Mouse (Mus musculus): Measurements from ENCODE around the gene Rpl27a.

Rpl27a gene

DNA sequence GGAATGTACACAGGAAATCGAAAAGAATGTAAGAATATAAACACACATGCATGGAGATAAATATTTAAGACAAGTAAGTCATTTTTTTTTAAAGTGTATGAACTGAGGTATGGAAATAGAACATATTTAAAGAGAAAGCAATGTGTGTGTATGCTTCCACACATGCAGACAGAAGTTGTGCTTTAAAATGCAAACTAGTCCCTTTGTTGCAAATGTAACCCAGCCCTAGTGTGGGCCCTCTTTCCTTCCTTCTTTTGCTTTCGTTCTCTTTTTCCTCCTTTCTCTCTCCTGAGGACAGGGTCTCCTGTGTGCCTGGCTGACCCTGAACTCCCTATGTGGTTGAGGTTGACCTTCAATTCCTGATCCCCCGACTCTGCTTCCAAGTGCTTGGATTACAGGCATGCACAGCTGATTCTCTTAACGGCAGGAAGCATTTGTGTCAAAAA, 43.2 kb downstream of the Rpl27a start:
- Histone ChIP-seq H3K27me3 (ENCODE audit: insufficient read depth, low read length) (no peaks in the 10 kb centered on the region), H3K4me3 (replicated peaks; ENCODE audit: low read length) (no peak overlapping the region), H3K4me1 (replicated peaks; ENCODE audit: low read depth, low read length) (peaks cover 31% of the 10 kb centered on the region), H3K9me3 (ENCODE audit: low read length) (no peaks in the 10 kb centered on the region), H3K36me3 (ENCODE audit: insufficient read depth, low read length) (0 out of 2 replicates have a peak, but pooled peaks cover 4% of the 10 kb centered on the region)
- TF ChIP-seq NANOG (IDR thresholded peaks at IDR 0.05; ENCODE audit: borderline replicate concordance, low read length) (no peak), CTCF (conservative IDR thresholded peaks at IDR 0.05; ENCODE audit: low read length) (no peak)

DNA sequence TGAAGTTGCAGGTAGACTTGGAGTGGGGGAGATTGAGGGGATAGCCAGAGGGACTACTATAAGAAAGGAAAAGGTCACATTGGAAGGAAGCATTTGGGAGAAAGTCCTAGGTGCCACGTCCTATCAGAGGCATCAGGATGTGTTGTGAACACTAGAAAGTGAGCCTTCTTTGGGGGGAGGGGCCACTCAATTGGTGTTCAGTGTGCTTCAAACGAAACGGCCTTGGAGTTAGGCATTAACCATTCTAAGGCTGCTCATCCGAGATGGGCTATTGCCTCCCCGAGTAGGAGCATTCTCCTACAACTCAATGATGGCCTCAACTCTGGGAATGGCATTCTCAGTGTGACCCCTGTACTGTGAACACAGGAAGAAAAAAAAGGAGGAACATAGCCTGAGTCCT, 43.7 kb downstream of the Rpl27a start:
- Histone ChIP-seq H3K36me3 (ENCODE audit: insufficient read depth, low read length) (0 out of 2 replicates have a peak, but pooled peaks cover 4% of the 10 kb centered on the region), H3K4me1 (replicated peaks; ENCODE audit: low read depth, low read length) (peaks cover 36% of the 10 kb centered on the region), H3K4me3 (replicated peaks; ENCODE audit: low read length) (no peak overlapping the region), H3K27me3 (ENCODE audit: insufficient read depth, low read length) (no peaks in the 10 kb centered on the region), H3K9me3 (ENCODE audit: low read length) (no peaks in the 10 kb centered on the region)
- no peak for TF ChIP-seq POU5F1 (IDR thresholded peaks at IDR 0.05; ENCODE audit: borderline replicate concordance, low read length)
- TF ChIP-seq NANOG (IDR thresholded peaks at IDR 0.05; ENCODE audit: borderline replicate concordance, low read length), result no peak
- no peak for TF ChIP-seq CTCF (conservative IDR thresholded peaks at IDR 0.05; ENCODE audit: low read length)

DNA sequence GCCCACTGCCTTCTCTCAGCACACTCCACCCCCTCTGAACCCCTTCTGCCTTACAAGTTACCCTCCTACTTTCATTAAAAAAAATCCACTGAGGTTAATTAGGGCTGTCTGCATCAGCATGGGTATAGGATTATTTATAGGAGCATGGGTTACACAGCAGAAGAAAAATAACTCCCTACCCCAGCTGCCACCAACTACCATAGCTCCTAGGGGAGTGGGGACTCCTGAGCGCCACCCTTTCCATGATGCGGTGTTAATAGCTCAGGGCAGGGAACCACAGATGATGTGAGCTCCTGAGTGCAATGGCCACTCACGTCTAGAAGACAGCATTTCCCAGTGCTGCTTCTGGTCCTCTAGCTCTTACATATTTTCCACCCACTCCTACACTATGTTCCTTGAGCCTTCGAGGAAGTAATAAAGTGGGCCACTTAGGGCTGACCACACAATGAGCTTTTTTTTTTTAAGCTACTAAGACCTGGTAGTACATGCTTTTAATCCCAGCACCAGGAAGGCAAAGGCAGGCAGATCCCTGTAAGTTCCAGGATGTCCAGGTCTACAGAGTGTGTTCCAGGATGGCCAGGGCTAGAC, 44.9 kb downstream of the Rpl27a start:
- H3K27me3 ChIP-seq (ENCODE audit: insufficient read depth, low read length), result no peaks in the 10 kb centered on the region
- peaks cover 48% of the 10 kb centered on the region for H3K4me1 ChIP-seq (replicated peaks; ENCODE audit: low read depth, low read length)
- H3K9me3 ChIP-seq (ENCODE audit: low read length), result no peaks in the 10 kb centered on the region
- TF ChIP-seq NANOG (IDR thresholded peaks at IDR 0.05; ENCODE audit: borderline replicate concordance, low read length) (no peak), CTCF (conservative IDR thresholded peaks at IDR 0.05; ENCODE audit: low read length) (no peak), POU5F1 (IDR thresholded peaks at IDR 0.05; ENCODE audit: borderline replicate concordance, low read length) (no peak)
- H3K36me3 ChIP-seq (ENCODE audit: insufficient read depth, low read length), result 0 out of 2 replicates have a peak, but pooled peaks cover 4% of the 10 kb centered on the region
- no peak overlapping the region for H3K4me3 ChIP-seq (replicated peaks; ENCODE audit: low read length)

DNA sequence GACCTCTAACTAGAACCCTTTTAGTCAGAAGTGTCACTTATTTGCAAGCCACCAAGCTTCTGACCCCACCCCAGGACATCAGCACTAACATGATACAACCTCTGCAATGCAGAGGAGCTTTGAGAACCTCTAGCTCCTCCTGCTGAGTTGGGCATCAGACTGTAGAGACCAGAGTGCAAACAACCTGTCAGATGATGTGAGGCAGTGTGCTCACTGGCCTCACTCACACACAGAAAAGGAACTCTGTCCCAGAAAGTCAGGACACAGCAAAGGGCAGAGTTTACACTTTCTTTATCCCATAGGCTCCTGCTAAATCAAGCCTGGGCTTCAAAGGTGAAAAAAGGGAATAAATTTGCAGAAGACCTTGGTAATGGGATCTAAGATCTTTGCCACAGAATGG, 47.4 kb downstream of the Rpl27a start:
- Histone ChIP-seq H3K27me3 (ENCODE audit: insufficient read depth, low read length) (no peaks in the 10 kb centered on the region), H3K4me1 (replicated peaks; ENCODE audit: low read depth, low read length) (peaks cover 59% of the 10 kb centered on the region), H3K4me3 (replicated peaks; ENCODE audit: low read length) (no peak overlapping the region), H3K9me3 (ENCODE audit: low read length) (no peaks in the 10 kb centered on the region), H3K36me3 (ENCODE audit: insufficient read depth, low read length) (0 out of 2 replicates have a peak, but pooled peaks cover 4% of the 10 kb centered on the region)
- no peak for TF ChIP-seq NANOG (IDR thresholded peaks at IDR 0.05; ENCODE audit: borderline replicate concordance, low read length)
- TF ChIP-seq POU5F1 (IDR thresholded peaks at IDR 0.05; ENCODE audit: borderline replicate concordance, low read length), result no peak

DNA sequence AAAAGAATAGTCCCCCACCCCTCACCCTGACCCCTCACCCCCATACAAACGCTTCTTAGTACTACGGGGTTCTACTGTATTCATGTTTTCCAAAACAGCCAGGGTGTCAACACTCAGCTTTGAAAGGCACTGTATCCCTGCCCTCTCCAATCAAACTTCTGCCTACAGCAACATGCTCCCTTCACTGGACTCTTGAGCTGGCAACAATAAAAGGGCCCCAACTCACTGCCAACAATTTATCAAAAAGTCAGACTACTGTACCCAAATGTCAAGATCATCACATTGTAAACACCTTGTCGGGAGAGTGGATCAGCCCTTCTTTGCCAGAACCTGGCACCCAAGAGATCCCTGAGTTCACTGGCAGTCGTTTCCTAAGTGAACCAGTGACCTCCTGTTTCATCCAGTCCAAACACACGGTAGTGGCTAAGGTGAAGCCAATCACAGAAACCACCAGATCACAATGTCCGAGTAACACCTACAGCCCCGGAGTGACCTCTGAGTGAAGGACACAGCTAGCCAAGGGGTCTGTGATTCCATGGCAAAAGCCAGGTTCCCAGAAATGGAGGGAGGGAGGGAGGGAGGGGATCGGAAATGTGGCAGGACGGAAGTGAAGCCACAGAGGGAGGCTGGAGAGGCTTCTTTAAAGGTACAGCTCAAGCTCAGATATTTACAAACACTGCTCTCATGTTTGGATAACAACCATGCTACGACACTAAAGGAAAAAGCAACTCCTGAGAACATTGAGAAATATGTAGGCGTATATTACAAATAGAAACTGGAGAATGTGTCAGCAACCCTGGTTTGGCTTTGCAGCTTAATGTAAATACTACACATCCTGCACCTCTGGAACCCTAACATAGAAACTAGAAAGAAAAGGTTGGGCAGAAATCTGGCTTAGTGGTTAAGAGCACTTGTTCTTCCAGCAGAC, 48.2 kb downstream of the Rpl27a start:
- Histone ChIP-seq H3K9me3 (ENCODE audit: low read length) (no peaks in the 10 kb centered on the region), H3K4me1 (replicated peaks; ENCODE audit: low read depth, low read length) (peaks cover 55% of the 10 kb centered on the region), H3K4me3 (replicated peaks; ENCODE audit: low read length) (no peak overlapping the region), H3K27me3 (ENCODE audit: insufficient read depth, low read length) (no peaks in the 10 kb centered on the region), H3K36me3 (ENCODE audit: insufficient read depth, low read length) (0 out of 2 replicates have a peak, but pooled peaks cover 4% of the 10 kb centered on the region)
- TF ChIP-seq POU5F1 (IDR thresholded peaks at IDR 0.05; ENCODE audit: borderline replicate concordance, low read length) (no peak), CTCF (conservative IDR thresholded peaks at IDR 0.05; ENCODE audit: low read length) (no peak), NANOG (IDR thresholded peaks at IDR 0.05; ENCODE audit: borderline replicate concordance, low read length) (no peak)

DNA sequence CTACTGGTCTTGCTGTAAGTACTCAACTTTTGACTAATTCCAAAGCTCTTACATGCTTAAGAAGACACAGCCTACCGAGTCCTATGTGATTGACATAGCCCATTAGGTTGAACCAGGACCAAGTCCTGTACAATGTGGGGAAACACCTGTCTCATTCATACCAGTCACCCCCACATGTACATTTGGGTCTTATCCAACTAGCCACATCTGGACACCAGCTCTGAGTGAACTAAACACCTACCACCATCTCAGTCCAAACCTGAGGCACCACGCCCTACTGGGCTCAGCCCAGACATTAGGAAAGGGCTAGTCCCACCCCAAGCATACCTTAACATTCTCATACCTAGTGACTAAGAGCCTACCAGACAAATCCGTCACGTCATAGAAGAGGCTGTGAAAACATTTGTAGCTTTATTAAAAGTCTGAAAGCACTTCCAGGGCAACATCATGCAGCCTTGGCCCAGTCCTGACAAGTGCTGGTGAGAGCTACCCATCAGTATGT, 49.5 kb downstream of the Rpl27a start:
- H3K4me1 ChIP-seq (replicated peaks; ENCODE audit: low read depth, low read length), result peaks cover 43% of the 10 kb centered on the region
- TF ChIP-seq NANOG (IDR thresholded peaks at IDR 0.05; ENCODE audit: borderline replicate concordance, low read length), result no peak
- no peaks in the 10 kb centered on the region for H3K27me3 ChIP-seq (ENCODE audit: insufficient read depth, low read length)
- no peaks in the 10 kb centered on the region for H3K9me3 ChIP-seq (ENCODE audit: low read length)
- 0 out of 2 replicates have a peak, but pooled peaks cover 6% of the 10 kb centered on the region for H3K36me3 ChIP-seq (ENCODE audit: insufficient read depth, low read length)
- H3K4me3 ChIP-seq (replicated peaks; ENCODE audit: low read length), result no peak overlapping the region
